Mouse (Mus musculus) MEL (cell line): ENCODE measurements around the gene Igf1r.

Source experiments
- CTCF ChIP-seq, 3 experiments: IDR thresholded peaks in 2 of 3; conservative IDR thresholded peaks in 1 of 3; 2 replicates each; pipeline ENCODE4 v1.5.1; 2011 to 2012; ENCODE audit warnings: low read length in 3 of 3, low read depth in 2 of 3, mild to moderate bottlenecking in 2 of 3, improper control_type of control experiment in 1 of 3, inconsistent platforms in 1 of 3, mixed read lengths in 1 of 3, moderate library complexity in 1 of 3; ENCODE audit not compliant: control insufficient read depth in 1 of 3, insufficient read depth in 1 of 3, poor library complexity in 1 of 3, severe bottlenecking in 1 of 3
- GATA1 ChIP-seq: IDR thresholded peaks from 2 replicates; pipeline ENCODE4 v1.6.1; 2011; ENCODE audit warnings: low read depth, low read length, improper control_type of control experiment
- MAX ChIP-seq: IDR thresholded peaks from 2 replicates; pipeline ENCODE4 v1.6.1; 2011; ENCODE audit warnings: low read length, improper control_type of control experiment
- MXI1 ChIP-seq: IDR thresholded peaks from 2 replicates; pipeline ENCODE4 v1.6.1; 2011; ENCODE audit warnings: mild to moderate bottlenecking, low read depth, low read length, improper control_type of control experiment
- POLR2A ChIP-seq, 2 experiments: IDR thresholded peaks; 2 replicates each; pipeline ENCODE4 v1.6.1; 2011 to 2012; ENCODE audit warnings: low read length in 2 of 2, mild to moderate bottlenecking in 2 of 2, control low read depth in 1 of 2, improper control_type of control experiment in 1 of 2, low read depth in 1 of 2, moderate library complexity in 1 of 2; ENCODE audit not compliant: control insufficient read depth in 1 of 2, insufficient read depth in 1 of 2, poor library complexity in 1 of 2
- TAL1 ChIP-seq: IDR thresholded peaks from 2 replicates; pipeline ENCODE4 v1.6.1; 2012; ENCODE audit warnings: mild to moderate bottlenecking, inconsistent platforms, low read length, moderate library complexity, mixed read lengths
- USF1 ChIP-seq: IDR thresholded peaks from 2 replicates; pipeline ENCODE4 v1.6.1; 2014; ENCODE audit warnings: low read depth, mild to moderate bottlenecking, inconsistent platforms, low read length, improper control_type of control experiment, moderate library complexity
- ZC3H11A ChIP-seq: IDR thresholded peaks from 2 replicates; pipeline ENCODE4 v1.6.1; 2012; ENCODE audit warnings: low read depth, mild to moderate bottlenecking, inconsistent platforms, low read length, improper control_type of control experiment

DNA sequence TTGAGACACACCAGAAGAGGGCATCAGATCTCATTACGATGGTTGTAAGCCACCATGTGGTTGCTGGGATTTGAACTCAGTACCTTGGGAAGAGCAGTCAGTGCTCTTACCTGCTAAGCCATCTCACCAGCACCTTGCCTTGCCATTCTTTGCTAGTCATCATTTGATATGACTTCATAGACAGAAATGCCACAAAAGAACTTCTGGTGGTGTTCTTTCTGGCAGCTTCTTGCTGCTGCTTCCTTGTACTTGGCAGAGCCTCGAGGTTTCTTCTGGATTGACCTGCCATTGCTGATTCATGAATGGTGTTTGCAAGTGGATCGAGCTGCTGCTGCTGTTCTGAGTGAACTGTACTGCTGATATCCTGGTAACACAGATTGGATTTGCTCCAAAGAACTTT lies 298.3 kb downstream of the Igf1r start:
- TF ChIP-seq MXI1 (no peak), POLR2A (IDR thresholded peaks at IDR 0.05; ENCODE audit: control insufficient read depth in 1 of 2, insufficient read depth in 1 of 2, low read depth in 1 of 2, low read length in 2 of 2, poor library complexity in 1 of 2) (no peak), ZC3H11A (no peak), MAX (no peak), GATA1 (no peak), CTCF (IDR thresholded peaks at IDR 0.05 in 2 of 3, conservative IDR thresholded peaks at IDR 0.05 in 1 of 3; ENCODE audit: control insufficient read depth in 1 of 3, insufficient read depth in 1 of 3, low read depth in 2 of 3, low read length in 3 of 3, poor library complexity in 1 of 3, severe bottlenecking in 1 of 3) (no peak), USF1 (no peak), TAL1 (no peak)
